Mouse (Mus musculus): ENCODE measurements around the gene Cldn9. TPM values are rescaled to one million over a fixed set of nuclear protein-coding genes. Genes with fewer than 3 reads are reported as not detected.

Cldn9 gene
- polyA plus RNA-seq, 1 experiment from 2014 or later: 5.8 TPM

GRCm38 (mm10) chr17:23661526-23661925 is 22.3 kb downstream of the Cldn9 start:
- Histone ChIP-seq H3K4me2 (no peak overlapping the region), H3K36me3 (peaks cover 2% of the 10 kb centered on the region; the same call in 1 of the 2 replicates), H3K27me3 (peaks cover 45% of the 10 kb centered on the region), H3K27ac (no peak overlapping the region), H3K4me1 (peaks cover 15% of the 10 kb centered on the region), H3K4me3 (no peak overlapping the region), H3K9me3 (no peaks in the 10 kb centered on the region), H3K9ac (no peak overlapping the region)
- 1% methylated on average over 9 of the region's 9 CpGs for WGBS
- no peak for ATAC-seq (ENCODE audit: insufficient number of reproducible peaks, low FRiP score, low TSS enrichment, low read depth)

GRCm38 (mm10) chr17:23660876-23661200 is 23.0 kb downstream of the Cldn9 start:
- H3K9me3 ChIP-seq: no peaks in the 10 kb centered on the region
- H3K4me2 ChIP-seq: peak overlapping the region; percentile 30
- H3K36me3 ChIP-seq: no peaks in the 10 kb centered on the region
- ATAC-seq (ENCODE audit: insufficient number of reproducible peaks, low FRiP score, low TSS enrichment, low read depth): no peak
- H3K27ac ChIP-seq: 0 out of 2 replicates have a peak overlapping the region, but pooled peaks have one; percentile 17
- H3K9ac ChIP-seq: no peak overlapping the region
- peak overlapping the region; percentile 25 for H3K4me3 ChIP-seq
- peaks cover 45% of the 10 kb centered on the region for H3K27me3 ChIP-seq
- 3% methylated on average over 14 of the region's 14 CpGs for WGBS
- H3K4me1 ChIP-seq: peaks cover 15% of the 10 kb centered on the region

- WGBS: 6% methylated on average over 27 of the region's 27 CpGs
- peaks cover 45% of the 10 kb centered on the region for H3K27me3 ChIP-seq
- peaks cover 15% of the 10 kb centered on the region for H3K4me1 ChIP-seq
- 0 out of 2 replicates have a peak within 1 kb of the TSS, but pooled peaks have one; percentile 17 for H3K27ac ChIP-seq
- no peaks in the 10 kb centered on the region for H3K9me3 ChIP-seq
- H3K4me2 ChIP-seq: peak within 1 kb of the TSS; percentile 30
- H3K9ac ChIP-seq: no peak within 1 kb of the TSS
- H3K4me3 ChIP-seq: peak within 1 kb of the TSS; percentile 25
- H3K36me3 ChIP-seq: no peaks in the 10 kb centered on the region
- ATAC-seq (ENCODE audit: insufficient number of reproducible peaks, low FRiP score, low TSS enrichment, low read depth): no peak
These were observed 23.5 kb downstream of the Cldn9 start, which contains the start of gene Bicdl2 for GRCm38 (mm10) chr17:23660117-23660875. Gene Bicdl2 (plus strand): TSS chr17:23660506.

GRCm38 (mm10) chr17:23658450-23658849 is 25.4 kb downstream of the Cldn9 start:
- WGBS: 87% methylated on average over 3 of the region's 3 CpGs
- H3K27me3 ChIP-seq: peaks cover 42% of the 10 kb centered on the region
- no peak overlapping the region for H3K9ac ChIP-seq
- H3K36me3 ChIP-seq: no peaks in the 10 kb centered on the region
- H3K4me3 ChIP-seq: no peak overlapping the region
- no peak overlapping the region for H3K27ac ChIP-seq
- H3K4me1 ChIP-seq: peaks cover 11% of the 10 kb centered on the region
- no peaks in the 10 kb centered on the region for H3K9me3 ChIP-seq
- H3K4me2 ChIP-seq: no peak overlapping the region
- ATAC-seq (ENCODE audit: insufficient number of reproducible peaks, low FRiP score, low TSS enrichment, low read depth): no peak

- Histone ChIP-seq H3K4me1 (no peaks in the 10 kb centered on the region), H3K9me3 (no peaks in the 10 kb centered on the region), H3K36me3 (no peaks in the 10 kb centered on the region), H3K9ac (no peak overlapping the region), H3K4me2 (no peak overlapping the region), H3K27me3 (peaks cover 6% of the 10 kb centered on the region; the same call in 1 of the 2 replicates), H3K27ac (no peak overlapping the region), H3K4me3 (no peak overlapping the region)
- 60% methylated on average over 2 of the region's 2 CpGs for WGBS
- ATAC-seq (ENCODE audit: insufficient number of reproducible peaks, low FRiP score, low TSS enrichment, low read depth): no peak
These were observed 29.4 kb downstream of the Cldn9 start for GRCm38 (mm10) chr17:23654410-23654809.

- Histone ChIP-seq H3K4me1 (no peaks in the 10 kb centered on the region), H3K4me2 (no peak overlapping the region), H3K36me3 (no peaks in the 10 kb centered on the region), H3K4me3 (no peak overlapping the region), H3K27me3 (peaks cover 2% of the 10 kb centered on the region; the same call in 1 of the 2 replicates), H3K27ac (no peak overlapping the region), H3K9ac (no peak overlapping the region), H3K9me3 (no peaks in the 10 kb centered on the region)
- WGBS: 45% methylated on average over 6 of the region's 6 CpGs
- ATAC-seq (ENCODE audit: insufficient number of reproducible peaks, low FRiP score, low TSS enrichment, low read depth): no peak
These were observed 29.8 kb downstream of the Cldn9 start for GRCm38 (mm10) chr17:23654001-23654400.

GRCm38 (mm10) chr17:23653324-23653723 is 30.5 kb downstream of the Cldn9 start:
- Histone ChIP-seq H3K27me3 (no peaks in the 10 kb centered on the region), H3K27ac (no peak overlapping the region), H3K4me1 (no peaks in the 10 kb centered on the region), H3K4me3 (no peak overlapping the region), H3K4me2 (no peak overlapping the region), H3K9me3 (no peaks in the 10 kb centered on the region), H3K36me3 (no peaks in the 10 kb centered on the region), H3K9ac (no peak overlapping the region)
- WGBS: 70% methylated on average over 2 of the region's 2 CpGs
- ATAC-seq (ENCODE audit: insufficient number of reproducible peaks, low FRiP score, low TSS enrichment, low read depth): no peak

GRCm38 (mm10) chr17:23651363-23651762 is 32.5 kb downstream of the Cldn9 start:
- H3K27me3 ChIP-seq: no peaks in the 10 kb centered on the region
- 79% methylated on average over 6 of the region's 6 CpGs for WGBS
- no peaks in the 10 kb centered on the region for H3K9me3 ChIP-seq
- H3K4me3 ChIP-seq: no peak overlapping the region
- no peak overlapping the region for H3K4me2 ChIP-seq
- no peak overlapping the region for H3K27ac ChIP-seq
- no peaks in the 10 kb centered on the region for H3K4me1 ChIP-seq
- H3K9ac ChIP-seq: no peak overlapping the region
- H3K36me3 ChIP-seq: no peaks in the 10 kb centered on the region
- ATAC-seq (ENCODE audit: insufficient number of reproducible peaks, low FRiP score, low TSS enrichment, low read depth): no peak

- Histone ChIP-seq H3K4me1 (peaks cover 12% of the 10 kb centered on the region), H3K27ac (no peak overlapping the region), H3K9ac (no peak overlapping the region), H3K27me3 (peaks cover 23% of the 10 kb centered on the region), H3K36me3 (no peaks in the 10 kb centered on the region), H3K4me3 (no peak overlapping the region), H3K9me3 (no peaks in the 10 kb centered on the region), H3K4me2 (no peak overlapping the region)
- ATAC-seq (ENCODE audit: insufficient number of reproducible peaks, low FRiP score, low TSS enrichment, low read depth): no peak
- 45% methylated on average over 10 of the region's 10 CpGs for WGBS
These were observed 37.9 kb downstream of the Cldn9 start for GRCm38 (mm10) chr17:23645894-23646293.

- ATAC-seq (ENCODE audit: insufficient number of reproducible peaks, low FRiP score, low TSS enrichment, low read depth): 0 out of 2 replicates have a peak, but pooled peaks have one; percentile 16
- Histone ChIP-seq H3K4me3 (peak within 1 kb of the TSS; percentile 43), H3K27ac (no peak within 1 kb of the TSS), H3K9me3 (no peaks in the 10 kb centered on the region), H3K36me3 (no peaks in the 10 kb centered on the region), H3K9ac (peak within 1 kb of the TSS; percentile 26; the same call in 1 of the 2 replicates), H3K4me2 (peak within 1 kb of the TSS; percentile 83), H3K4me1 (peaks cover 12% of the 10 kb centered on the region), H3K27me3 (peaks cover 23% of the 10 kb centered on the region)
- WGBS: 1% methylated on average over 58 of the region's 58 CpGs
These were observed 39.0 kb downstream of the Cldn9 start, which contains the start of gene Mmp25 for GRCm38 (mm10) chr17:23644613-23645495. Gene Mmp25 (minus strand): TSS chr17:23645277.

Data from limb, embryonic 15.5 days (tissue).